8 mouse cellular contexts compared by ENCODE assay signal in the genomic region with DNA sequence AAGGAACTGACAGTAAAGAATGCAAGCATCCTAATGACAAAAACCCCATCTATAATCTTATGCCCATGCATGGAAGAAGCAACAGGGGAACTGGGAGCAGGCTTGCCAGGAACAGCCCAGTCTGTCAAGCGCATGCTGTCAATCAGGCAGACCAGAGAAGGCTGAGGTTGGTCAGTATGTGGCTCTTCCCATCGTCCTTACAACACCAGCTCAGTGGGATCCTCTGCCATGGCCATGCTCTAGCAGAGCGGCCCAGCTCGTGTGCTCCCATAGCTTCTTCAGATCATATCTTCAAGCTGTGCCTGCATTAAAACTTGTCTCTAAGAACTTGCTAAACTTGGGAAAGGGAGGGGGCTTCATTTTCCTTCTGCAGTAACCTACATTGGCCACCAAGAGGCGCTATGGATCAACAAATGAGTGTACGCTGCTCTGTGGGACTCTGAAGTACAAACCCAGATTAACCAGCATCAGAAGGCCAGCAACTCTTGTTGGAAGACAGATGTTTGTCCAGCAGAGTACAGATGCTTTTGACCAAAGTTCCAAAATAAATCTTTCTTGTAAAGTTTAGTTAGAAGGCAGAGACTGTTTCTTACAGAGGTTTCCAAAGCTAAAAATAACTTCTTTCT.
DNase-seq lines count a peak whose midpoint lies in the region; ATAC-seq and TF ChIP-seq lines count a peak whose summit lies in the region.

No protein-coding gene starts in this region.

- H3K4me1 ChIP-seq in embryonic fibroblast, embryonic 13.5 days (ENCODE audit: control insufficient read depth, insufficient read depth, low read length), result no peaks in the 10 kb centered on the region; the same call in 1 of the 2 replicates
- H3K4me1 ChIP-seq in intestine, embryonic 16.5 days (ENCODE audit: control insufficient read depth, insufficient read depth, low read length), result no peaks in the 10 kb centered on the region
- H3K4me1 ChIP-seq in liver, adult 2 months (ENCODE audit: control insufficient read depth, insufficient read depth, low read length), result peaks cover 7% of the 10 kb centered on the region; the same call in 1 of the 2 replicates

- 27% methylated on average over 6 of the region's 6 CpGs for WGBS in intestine, embryonic 16.5 days
- WGBS in liver, adult 2 months, result 45% methylated on average over 6 of the region's 6 CpGs

- TF ChIP-seq POLR2A in embryonic fibroblast, embryonic 13.5 days (IDR thresholded peaks at IDR 0.05; ENCODE audit: low read depth, low read length), result no peak
- TF ChIP-seq POLR2A in liver, adult 2 months (IDR thresholded peaks at IDR 0.05; ENCODE audit: extremely low read depth, insufficient read depth, low read length), result no peak

- no peaks in the 10 kb centered on the region for H3K9me3 ChIP-seq in intestine, embryonic 16.5 days (ENCODE audit: control insufficient read depth, low read length)

- H3K36me3 ChIP-seq in intestine, embryonic 16.5 days (ENCODE audit: control insufficient read depth, insufficient read depth, low read length), result no peaks in the 10 kb centered on the region
- H3K36me3 ChIP-seq in liver, adult 2 months (ENCODE audit: control insufficient read depth, insufficient read depth, low read length), result no peaks in the 10 kb centered on the region

- no peak overlapping the region for H3K4me2 ChIP-seq in intestine, embryonic 16.5 days (ENCODE audit: low read depth, low read length)

- no peak overlapping the region for H3K9ac ChIP-seq in intestine, embryonic 16.5 days (ENCODE audit: low read depth, low read length)
- H3K9ac ChIP-seq in liver, adult 2 months (ENCODE audit: low read depth, low read length), result no peak overlapping the region

- peak; percentile 25 for DNase-seq in left cerebral cortex, adult 11 months (ENCODE audit: low spot score)
- DNase-seq in left cerebral cortex, adult 8-10 months (ENCODE audit: low spot score in 2 of 2), result no peak
- peak; percentile 93 for DNase-seq in NIH3T3 (ENCODE audit: low read depth)
- DNase-seq in liver, adult 2 months (ENCODE audit: extremely low read depth, low read depth, low spot score), result peak; percentile 68
- DNase-seq in retina, postnatal 7 days (ENCODE audit: low read depth, low spot score), result peak; percentile 53
- no peak for DNase-seq in spleen, postnatal 14 days (ENCODE audit: low spot score in 2 of 2)

- TF ChIP-seq CTCF in embryonic fibroblast, embryonic 13.5 days (IDR thresholded peaks at IDR 0.05; ENCODE audit: borderline replicate concordance, insufficient read depth, low read length), result peak; percentile 19; the same call in 1 of the 2 replicates
- TF ChIP-seq CTCF in liver, adult 2 months (IDR thresholded peaks at IDR 0.05; ENCODE audit: low read depth, low read length), result peak; percentile 52

- H3K27me3 ChIP-seq in intestine, embryonic 16.5 days (replicated peaks; ENCODE audit: control insufficient read depth, insufficient read depth, low read length), result no peaks in the 10 kb centered on the region
- no peaks in the 10 kb centered on the region for H3K27me3 ChIP-seq in liver, adult 2 months (ENCODE audit: control insufficient read depth, insufficient read depth, low read length)

- no peak overlapping the region for H3K27ac ChIP-seq in embryonic fibroblast, embryonic 13.5 days (ENCODE audit: insufficient read depth, low read length)
- no peak overlapping the region for H3K27ac ChIP-seq in intestine, embryonic 16.5 days (ENCODE audit: low read length)
- H3K27ac ChIP-seq in liver, adult 2 months (replicated peaks; ENCODE audit: insufficient read depth, low read depth, low read length), result no peak overlapping the region

- H3K4me3 ChIP-seq in embryonic fibroblast, embryonic 13.5 days (ENCODE audit: insufficient read depth, low read length), result no peak overlapping the region
- no peak overlapping the region for H3K4me3 ChIP-seq in intestine, embryonic 16.5 days (ENCODE audit: low read length)
- H3K4me3 ChIP-seq in liver, adult 2 months (ENCODE audit: insufficient read depth, low read depth, low read length), result no peak overlapping the region

- H3K79me2 ChIP-seq in liver, adult 2 months (ENCODE audit: control insufficient read depth, insufficient read depth, low read length), result no peaks in the 10 kb centered on the region

- 0 out of 2 replicates have a peak, but pooled peaks have one; percentile 52 for ATAC-seq in intestine, embryonic 16.5 days

Comparison
In these comparisons a context has a peak if more than half of its experiments do, and no peak if none do; other contexts are left out.
1. DNase-seq: peak in left cerebral cortex, adult 11 months (single experiment), NIH3T3 (single experiment), liver, adult 2 months (single experiment) and retina, postnatal 7 days (single experiment); none in left cerebral cortex, adult 8-10 months (0 of 2) and spleen, postnatal 14 days (0 of 2).